Mouse (Mus musculus) C2C12 (cell line): Measurements from ENCODE around the gene Timm50.

ENCODE experiments used
- CTCF ChIP-seq: IDR thresholded peaks from one replicate; pipeline ENCODE4 v1.5.1; 2011; ENCODE audit not compliant: control insufficient read depth, insufficient read depth, insufficient read length
- MYOD1 ChIP-seq: IDR thresholded peaks from one replicate; pipeline ENCODE4 v1.6.1; 2011; ENCODE audit warnings: low read depth; ENCODE audit not compliant: control insufficient read depth, insufficient read length
- MYOG ChIP-seq: IDR thresholded peaks from one replicate; pipeline ENCODE4 v1.6.1; 2011; ENCODE audit not compliant: control insufficient read depth, insufficient read length; ENCODE audit errors: extremely low read depth

GRCm38 (mm10) chr7:28356981-28357380 lies 45.1 kb upstream of the Timm50 start:
- no peak for TF ChIP-seq CTCF
- TF ChIP-seq MYOD1 = no peak
- no peak for TF ChIP-seq MYOG
